Mouse (Mus musculus): ENCODE measurements at regions not wholly inside any gene's neighbourhood (a gene's known extent, or its start where the extent isn't known, plus 50 kb on each side); places are given as distances from the start of the nearest gene placed in this dataset.

DNA sequence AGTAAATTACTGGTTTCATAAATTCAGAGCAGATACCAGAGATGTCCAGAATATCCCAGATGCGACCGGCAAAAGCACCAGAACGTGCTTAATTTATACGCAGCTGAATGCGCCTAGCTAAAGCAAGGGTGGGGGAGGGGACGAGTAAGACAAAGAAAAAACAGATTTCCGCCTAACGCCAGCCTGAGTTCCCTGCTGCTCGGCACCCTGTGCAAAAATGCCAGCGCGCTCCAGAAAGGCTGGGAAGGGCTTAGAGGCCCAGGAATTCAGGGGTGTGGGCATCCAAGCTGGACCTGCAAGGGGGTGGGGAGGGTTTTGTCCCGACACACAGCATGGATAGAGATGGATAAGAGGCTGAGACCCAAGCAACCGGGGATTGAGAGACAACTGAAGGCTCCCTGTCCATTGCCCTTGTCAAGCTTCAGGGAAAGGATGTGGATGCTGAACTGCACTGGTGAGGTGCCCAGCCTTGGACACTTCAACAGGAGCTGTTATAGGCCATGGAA lies 148.6 kb upstream of the Tox3 start:
- H3K27me3 ChIP-seq (ENCODE audit: control insufficient read depth in 1 of 2, insufficient read depth in 2 of 2, low read length in 2 of 2): no peaks in the 10 kb centered on the region
- no peaks in the 10 kb centered on the region for H3K4me1 ChIP-seq (ENCODE audit: control insufficient read depth in 1 of 2, insufficient read depth in 2 of 2, low read length in 2 of 2)
- no peak for TF ChIP-seq ELF1 (IDR thresholded peaks at IDR 0.05; ENCODE audit: low read depth, low read length)
- no peak for TF ChIP-seq MYB (IDR thresholded peaks at IDR 0.05; ENCODE audit: low read depth, low read length)
- no peak for TF ChIP-seq TBP (IDR thresholded peaks at IDR 0.05; ENCODE audit: low read depth, low read length)
- TF ChIP-seq EP300 (IDR thresholded peaks at IDR 0.05; ENCODE audit: low read depth in 1 of 2, low read length in 2 of 2): no peak
- no peak for TF ChIP-seq MAZ (IDR thresholded peaks at IDR 0.05; ENCODE audit: low read depth, low read length)
- H3K4me3 ChIP-seq (ENCODE audit: control insufficient read depth in 1 of 2, insufficient read depth in 1 of 2, low read depth in 2 of 2, low read length in 2 of 2): no peak overlapping the region
- no peaks in the 10 kb centered on the region for H3K9me3 ChIP-seq (replicated peaks; ENCODE audit: insufficient read depth, low read length)
- no peaks in the 10 kb centered on the region for H3K79me2 ChIP-seq (ENCODE audit: control insufficient read depth, insufficient read depth, low read length, poor library complexity)
- H3K9ac ChIP-seq (ENCODE audit: control insufficient read depth, low read depth, low read length, poor library complexity, severe bottlenecking): no peak overlapping the region
- H3K36me3 ChIP-seq (ENCODE audit: control insufficient read depth in 1 of 2, insufficient read depth in 2 of 2, low read length in 2 of 2): no peaks in the 10 kb centered on the region
- H3K27ac ChIP-seq (ENCODE audit: control insufficient read depth, low read depth, low read length): no peak overlapping the region
- no peak for DNase-seq (ENCODE audit: low read depth, low spot score)

DNA sequence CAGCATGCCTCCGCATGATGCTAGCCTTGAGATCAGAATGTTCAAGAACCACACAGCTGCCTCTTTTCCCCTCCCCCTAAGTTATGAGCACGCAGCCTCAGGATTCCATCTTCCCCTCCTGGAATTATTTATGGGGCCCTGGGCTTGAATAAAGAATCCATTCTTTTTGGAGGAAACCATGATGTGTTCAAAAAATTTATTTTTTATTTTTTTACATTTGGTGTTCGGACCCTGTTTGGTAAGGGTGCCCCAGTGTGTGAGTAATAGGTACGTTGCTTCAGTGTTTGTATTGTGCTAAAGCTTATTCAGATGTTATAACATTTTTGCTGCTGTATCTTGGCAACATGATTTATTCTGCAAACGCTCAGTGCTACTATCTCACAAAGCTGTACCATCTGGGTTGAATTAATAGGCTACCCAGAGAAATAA lies 147.8 kb upstream of the Tox3 start:
- TF ChIP-seq MXI1 (IDR thresholded peaks at IDR 0.05; ENCODE audit: low read depth, low read length) (no peak), MEF2A (IDR thresholded peaks at IDR 0.05; ENCODE audit: extremely low read depth, insufficient replicate concordance, low read depth, low read length, poor library complexity, severe bottlenecking) (no peak), MYB (IDR thresholded peaks at IDR 0.05; ENCODE audit: low read depth, low read length) (no peak), HCFC1 (IDR thresholded peaks at IDR 0.05; ENCODE audit: low read depth, low read length) (no peak), ZMIZ1 (IDR thresholded peaks at IDR 0.05; ENCODE audit: low read depth, low read length) (no peak), KAT2A (conservative IDR thresholded peaks at IDR 0.05; ENCODE audit: low read depth, low read length) (no peak), EP300 (IDR thresholded peaks at IDR 0.05; ENCODE audit: low read depth in 1 of 2, low read length in 2 of 2) (no peak), NELFE (IDR thresholded peaks at IDR 0.05; ENCODE audit: low read depth, low read length) (no peak), POLR2AphosphoS2 (IDR thresholded peaks at IDR 0.05; ENCODE audit: low read length) (no peak), ETS1 (IDR thresholded peaks at IDR 0.05; ENCODE audit: low read depth, low read length) (no peak), POLR2AphosphoS5 (IDR thresholded peaks at IDR 0.05; ENCODE audit: borderline replicate concordance, low read depth, low read length) (no peak), BHLHE40 (IDR thresholded peaks at IDR 0.05; ENCODE audit: borderline replicate concordance, low read depth, low read length) (no peak), ELF1 (IDR thresholded peaks at IDR 0.05; ENCODE audit: low read depth, low read length) (no peak), USF1 (IDR thresholded peaks at IDR 0.05; ENCODE audit: low read depth, low read length) (no peak), TCF12 (IDR thresholded peaks at IDR 0.05; ENCODE audit: low read depth, low read length) (no peak)
- no peak overlapping the region for H3K9ac ChIP-seq (ENCODE audit: control insufficient read depth, low read depth, low read length, poor library complexity, severe bottlenecking)
- H3K27ac ChIP-seq (ENCODE audit: control insufficient read depth, low read depth, low read length): no peak overlapping the region
- H3K9me3 ChIP-seq (replicated peaks; ENCODE audit: insufficient read depth, low read length): no peaks in the 10 kb centered on the region
- H3K4me3 ChIP-seq (ENCODE audit: control insufficient read depth in 1 of 2, insufficient read depth in 1 of 2, low read depth in 2 of 2, low read length in 2 of 2): no peak overlapping the region
- H3K4me1 ChIP-seq (ENCODE audit: control insufficient read depth in 1 of 2, insufficient read depth in 2 of 2, low read length in 2 of 2): no peaks in the 10 kb centered on the region
- no peaks in the 10 kb centered on the region for H3K79me2 ChIP-seq (ENCODE audit: control insufficient read depth, insufficient read depth, low read length, poor library complexity)
- no peaks in the 10 kb centered on the region for H3K27me3 ChIP-seq (ENCODE audit: control insufficient read depth in 1 of 2, insufficient read depth in 2 of 2, low read length in 2 of 2)
- no peaks in the 10 kb centered on the region for H3K36me3 ChIP-seq (ENCODE audit: control insufficient read depth in 1 of 2, insufficient read depth in 2 of 2, low read length in 2 of 2)
- DNase-seq (ENCODE audit: low read depth, low spot score): no peak
